Mouse (Mus musculus): ENCODE results near the gene Phgr1.

The Phgr1 gene

GRCm38 (mm10) chr2:118772158-118772874 lies at the start of gene Phgr1:
Phgr1 (plus strand) TSS chr2:118772769.
- in situ Hi-C loops (cut with MboI; ENCODE audit: unreplicated experiment in 2 of 2), result loop anchor here in 1 of 2 experiments (25.0 kb wide), 1 partner anchor 1235 kb away; no protein-coding TSS in a partner anchor

DNA sequence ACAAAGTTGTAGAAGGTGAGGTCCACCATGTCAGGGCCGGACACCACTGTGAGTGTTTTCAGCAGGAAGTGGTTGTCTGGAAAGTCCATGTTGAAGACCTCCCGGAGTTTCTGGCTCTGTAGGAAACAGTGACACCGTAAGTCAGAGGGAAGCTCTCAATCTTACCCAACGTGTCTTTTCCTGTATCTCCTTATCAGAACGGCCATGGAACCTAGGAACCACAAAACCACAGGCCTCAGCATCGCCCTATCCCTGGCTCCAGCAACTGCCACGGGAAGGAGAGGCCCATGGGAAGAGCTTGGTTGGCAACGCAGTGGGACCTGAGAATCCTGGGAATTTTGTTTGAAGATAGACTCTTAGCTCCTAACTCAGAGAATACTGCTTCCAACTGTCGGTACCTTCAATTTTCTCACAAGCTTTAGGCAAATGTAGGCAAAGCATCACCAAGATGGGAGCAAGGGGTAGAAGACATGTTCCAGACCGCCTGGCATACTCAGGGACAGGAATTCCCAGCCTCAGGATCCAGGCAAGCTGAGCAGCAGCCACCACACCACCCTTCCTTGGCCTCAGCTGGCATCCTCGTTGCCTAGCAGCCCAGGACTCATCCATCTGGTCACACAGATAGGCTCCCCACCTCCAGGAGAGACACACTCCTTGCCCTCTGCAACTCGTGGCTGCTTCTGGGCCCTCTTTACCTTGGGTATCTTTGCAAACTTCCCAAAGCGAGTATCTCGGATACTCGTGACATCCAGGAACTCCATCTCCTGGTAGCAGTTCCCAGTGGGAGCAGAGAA lies 48.7 kb upstream of the Phgr1 start:
- in situ Hi-C loops (cut with MboI; ENCODE audit: unreplicated experiment in 2 of 2), result loop anchor here in 1 of 2 experiments (10.0 kb wide), 1 partner anchor 239 kb away; no protein-coding TSS in a partner anchor

GRCm38 (mm10) chr2:118725511-118725910 lies 47.1 kb upstream of the Phgr1 start:
- in situ Hi-C loops (cut with MboI; ENCODE audit: unreplicated experiment in 2 of 2), result loop anchor here (10.0 to 25.0 kb wide), 2 partner anchors 241 to 1588 kb away; no protein-coding TSS in a partner anchor

DNA sequence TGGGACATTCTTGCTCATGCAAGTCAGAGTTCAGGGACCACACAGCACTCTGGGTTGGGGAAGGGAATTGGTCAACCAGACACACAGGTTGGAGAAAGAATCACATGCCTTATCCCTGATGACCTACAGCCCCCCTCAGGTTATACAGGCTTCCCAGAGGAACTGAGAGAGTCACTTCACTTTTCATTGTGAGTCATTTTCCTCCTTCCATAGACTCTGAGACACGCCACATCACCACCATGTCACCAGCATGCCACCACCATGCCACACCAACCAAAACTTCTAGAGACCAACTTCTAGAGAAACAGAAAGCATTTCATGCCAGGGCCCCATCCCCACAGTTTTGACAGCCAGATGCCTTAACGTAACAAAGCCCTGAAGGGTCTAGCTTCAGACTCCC lies 45.7 kb upstream of the Phgr1 start:
- in situ Hi-C loops (cut with MboI; ENCODE audit: unreplicated experiment in 2 of 2), result loop anchor here (10.0 to 25.0 kb wide), 2 partner anchors 242 to 1590 kb away; no protein-coding TSS in a partner anchor

DNA sequence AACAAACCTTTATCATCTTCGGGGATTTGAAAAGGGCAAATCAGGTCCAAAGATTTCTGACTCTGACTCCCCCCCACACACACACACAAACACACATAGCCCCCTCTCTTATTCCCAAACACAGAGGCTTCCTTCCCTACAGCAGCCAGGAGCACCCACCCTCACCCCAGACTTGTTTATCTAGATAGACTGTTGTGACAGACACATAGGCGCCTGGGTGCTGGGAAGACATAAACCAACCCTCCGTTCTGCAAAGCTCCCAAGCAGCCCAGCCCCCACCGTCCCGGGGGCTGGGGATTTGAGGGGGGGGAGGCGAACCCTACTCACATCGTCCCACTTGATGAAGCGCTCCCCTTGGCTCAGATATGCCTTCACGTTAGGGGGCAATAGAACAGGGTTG lies 44.7 kb upstream of the Phgr1 start:
- in situ Hi-C loops (cut with MboI; ENCODE audit: unreplicated experiment in 2 of 2), result loop anchor here (10.0 to 25.0 kb wide), 2 partner anchors 243 to 1591 kb away; no protein-coding TSS in a partner anchor

DNA sequence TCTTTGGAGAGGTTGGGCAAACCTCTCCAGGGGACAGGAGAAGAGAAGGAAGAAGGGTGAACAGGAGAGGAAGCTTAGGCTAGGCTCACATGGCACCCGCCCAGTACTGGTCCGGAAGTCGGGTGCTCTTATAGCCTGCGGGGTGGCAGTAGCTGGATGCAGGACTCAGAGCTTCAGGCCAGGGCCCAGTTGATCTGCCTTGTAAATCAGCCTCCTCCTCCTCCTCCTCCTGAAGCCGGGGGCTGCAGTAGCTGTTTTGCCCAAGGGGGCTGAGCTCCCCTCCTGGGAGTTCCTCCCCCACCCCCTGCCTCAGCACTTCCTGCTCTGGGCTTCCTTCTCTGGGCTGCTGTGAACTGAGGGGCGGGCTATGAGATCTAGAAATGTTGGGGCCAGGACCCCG lies 44.2 kb upstream of the Phgr1 start, which contains the start of gene Plcb2:
TSS of gene Plcb2 (minus strand) at position 102 of the 400 bp plus-strand sequence.
- in situ Hi-C loops (cut with MboI; ENCODE audit: unreplicated experiment in 2 of 2), result loop anchor here (10.0 to 25.0 kb wide), 2 partner anchors 244 to 1591 kb away; no protein-coding TSS in a partner anchor

GRCm38 (mm10) chr2:118729194-118729593 lies 43.4 kb upstream of the Phgr1 start:
- in situ Hi-C loops (cut with MboI; ENCODE audit: unreplicated experiment in 2 of 2), result loop anchor here (10.0 to 25.0 kb wide), 2 partner anchors 244 to 1592 kb away; no protein-coding TSS in a partner anchor

DNA sequence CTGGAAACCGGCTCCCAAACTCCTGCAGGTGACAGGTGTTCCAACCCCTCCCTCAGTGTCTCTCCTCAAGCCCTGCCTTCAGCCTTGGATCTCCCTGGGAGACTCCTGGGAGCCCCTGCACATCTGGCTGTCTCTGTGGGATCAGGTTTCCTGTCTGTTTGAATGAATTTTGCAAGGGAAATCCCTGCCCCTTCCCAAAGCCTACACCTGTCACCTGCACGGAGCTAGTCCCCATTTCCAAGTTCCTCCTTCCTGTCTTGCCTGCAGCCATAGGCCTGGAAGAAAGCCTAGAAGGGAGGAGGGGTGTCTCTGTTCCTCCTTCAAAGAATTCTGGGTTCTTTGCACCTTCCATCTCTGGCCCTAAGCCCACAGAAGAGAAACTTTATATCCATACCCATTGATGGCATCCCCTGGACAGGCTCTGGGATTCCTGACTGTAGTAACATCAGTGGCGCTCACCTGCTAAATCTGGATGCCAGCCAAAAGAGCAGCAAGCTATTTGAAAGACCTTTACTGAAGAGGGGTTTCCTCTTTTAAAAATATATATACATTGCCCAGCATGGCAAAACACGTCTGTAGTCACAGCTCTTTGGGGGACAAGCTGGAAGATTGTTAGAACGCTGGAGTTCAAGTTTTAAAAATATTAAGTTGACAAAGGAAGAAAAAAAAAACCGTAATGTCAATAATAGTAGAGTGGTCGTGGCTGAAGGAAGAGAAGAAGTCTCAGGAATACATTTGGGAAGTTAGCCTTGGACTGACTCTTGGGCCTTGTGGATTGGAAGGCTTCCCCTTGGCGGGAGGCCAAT lies 42.5 kb upstream of the Phgr1 start:
- in situ Hi-C loops (cut with MboI; ENCODE audit: unreplicated experiment in 2 of 2), result loop anchor here (10.0 to 25.0 kb wide), 2 partner anchors 245 to 1593 kb away; no protein-coding TSS in a partner anchor

- in situ Hi-C loops (cut with MboI; ENCODE audit: unreplicated experiment in 2 of 2), result loop anchor here in 1 of 2 experiments (25.0 kb wide), 1 partner anchor 1593 kb away; no protein-coding TSS in a partner anchor
Measured at GRCm38 (mm10) chr2:118730622-118730915, 42.0 kb upstream of the Phgr1 start.

DNA sequence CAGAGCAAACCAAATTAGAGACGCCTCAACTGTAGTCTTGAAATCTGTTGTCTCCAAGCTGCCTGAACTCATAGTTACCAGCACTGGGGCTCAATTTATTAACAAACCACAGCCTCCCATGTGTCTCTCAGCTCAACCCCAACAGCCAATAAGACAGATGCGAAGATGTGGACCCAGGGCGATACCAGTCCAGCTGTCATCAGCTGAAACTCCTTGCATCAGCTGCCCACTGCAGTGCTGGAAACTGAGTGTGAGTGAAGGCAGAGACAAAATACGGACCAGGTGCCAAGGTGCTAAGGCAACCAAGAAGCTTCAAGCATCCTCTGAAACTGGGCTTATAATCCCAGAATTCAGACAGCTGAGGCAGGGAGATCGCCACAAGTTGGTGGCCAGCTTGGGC lies 40.6 kb upstream of the Phgr1 start:
- in situ Hi-C loops (cut with MboI; ENCODE audit: unreplicated experiment in 2 of 2), result loop anchor here in 1 of 2 experiments (25.0 kb wide), 1 partner anchor 1595 kb away; no protein-coding TSS in a partner anchor

GRCm38 (mm10) chr2:118733341-118733740 lies 39.2 kb upstream of the Phgr1 start:
- in situ Hi-C loops (cut with MboI; ENCODE audit: unreplicated experiment in 2 of 2), result loop anchor here in 1 of 2 experiments (25.0 kb wide), 1 partner anchor 1596 kb away; no protein-coding TSS in a partner anchor

- in situ Hi-C loops (cut with MboI; ENCODE audit: unreplicated experiment in 2 of 2), result loop anchor here (10.0 to 25.0 kb wide), 2 partner anchors 476 to 1603 kb away; no protein-coding TSS in a partner anchor
Measured at GRCm38 (mm10) chr2:118740341-118740740, 32.2 kb upstream of the Phgr1 start.

- in situ Hi-C loops (cut with MboI; ENCODE audit: unreplicated experiment in 2 of 2), result loop anchor here (10.0 to 25.0 kb wide), 2 partner anchors 476 to 1604 kb away; no protein-coding TSS in a partner anchor
Measured at GRCm38 (mm10) chr2:118741183-118741582, 31.4 kb upstream of the Phgr1 start.

GRCm38 (mm10) chr2:118743261-118743943 lies 29.2 kb upstream of the Phgr1 start:
- in situ Hi-C loops (cut with MboI; ENCODE audit: unreplicated experiment in 2 of 2), result loop anchor here (10.0 to 25.0 kb wide), 2 partner anchors 479 to 1606 kb away; no protein-coding TSS in a partner anchor

DNA sequence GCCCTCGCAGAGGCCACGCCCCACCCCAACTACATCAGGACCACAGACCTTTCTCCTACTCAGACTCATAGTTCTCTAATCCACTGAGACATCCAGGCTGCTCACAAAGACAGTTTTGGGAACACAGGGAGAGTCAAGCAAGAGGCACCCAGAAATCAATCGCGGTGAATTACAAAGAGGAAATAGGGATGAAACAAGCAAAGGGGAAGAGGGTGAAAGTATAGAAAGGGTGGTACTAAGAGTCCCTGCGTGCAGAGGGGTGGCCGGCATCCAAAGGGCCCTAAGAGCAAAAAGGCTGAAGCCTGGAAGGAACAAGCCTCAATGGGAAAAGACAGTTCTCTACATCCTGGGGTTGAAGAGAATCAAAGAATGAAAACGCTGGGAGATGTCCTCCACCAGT lies 27.9 kb upstream of the Phgr1 start:
- in situ Hi-C loops (cut with MboI; ENCODE audit: unreplicated experiment in 2 of 2), result loop anchor here (5.0 to 25.0 kb wide), 5 partner anchors 42 to 1607 kb away; partner anchors contain the start of gene Ankrd63 (in 1 of the 2)

DNA sequence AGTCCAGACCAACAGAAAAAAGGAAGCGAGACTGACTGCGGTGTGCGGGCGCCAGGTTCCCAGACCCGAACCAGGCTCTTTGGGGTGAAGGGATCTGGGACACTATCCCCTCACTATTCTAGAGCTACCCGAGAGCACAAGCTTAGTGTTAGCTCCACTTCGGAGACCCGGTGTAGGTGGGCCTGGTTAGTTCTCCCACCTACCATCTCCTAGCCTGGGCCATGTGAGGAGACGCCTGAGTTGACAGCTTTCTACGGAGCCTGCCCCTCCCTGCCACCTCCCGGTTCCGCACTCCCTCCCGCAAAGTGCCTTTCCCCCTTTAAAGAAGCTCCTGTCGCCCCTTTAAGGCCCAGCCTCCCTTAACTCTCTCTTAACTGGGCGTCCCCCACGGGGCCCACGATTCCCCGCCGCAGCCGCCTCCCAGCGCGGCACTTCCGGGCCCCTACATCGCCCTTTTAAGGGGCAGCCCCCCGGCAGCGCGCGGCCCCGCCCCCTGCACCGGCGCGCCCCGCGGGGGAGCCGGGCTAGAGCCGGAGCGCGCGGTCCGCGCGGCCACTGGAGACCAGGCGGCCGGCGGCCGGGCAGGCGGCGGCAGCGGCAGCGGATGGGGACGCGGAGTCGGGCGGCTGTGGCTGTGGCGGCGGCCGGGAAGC lies 27.2 kb upstream of the Phgr1 start, which contains the start of gene Inafm2:
TSS of gene Inafm2 (plus strand) at position 527 of the 653 bp plus-strand sequence.
- in situ Hi-C loops (cut with MboI; ENCODE audit: unreplicated experiment in 2 of 2), result loop anchor here (5.0 to 25.0 kb wide), 5 partner anchors 43 to 1608 kb away; partner anchors contain the start of gene Ankrd63 (in 1 of the 2)

DNA sequence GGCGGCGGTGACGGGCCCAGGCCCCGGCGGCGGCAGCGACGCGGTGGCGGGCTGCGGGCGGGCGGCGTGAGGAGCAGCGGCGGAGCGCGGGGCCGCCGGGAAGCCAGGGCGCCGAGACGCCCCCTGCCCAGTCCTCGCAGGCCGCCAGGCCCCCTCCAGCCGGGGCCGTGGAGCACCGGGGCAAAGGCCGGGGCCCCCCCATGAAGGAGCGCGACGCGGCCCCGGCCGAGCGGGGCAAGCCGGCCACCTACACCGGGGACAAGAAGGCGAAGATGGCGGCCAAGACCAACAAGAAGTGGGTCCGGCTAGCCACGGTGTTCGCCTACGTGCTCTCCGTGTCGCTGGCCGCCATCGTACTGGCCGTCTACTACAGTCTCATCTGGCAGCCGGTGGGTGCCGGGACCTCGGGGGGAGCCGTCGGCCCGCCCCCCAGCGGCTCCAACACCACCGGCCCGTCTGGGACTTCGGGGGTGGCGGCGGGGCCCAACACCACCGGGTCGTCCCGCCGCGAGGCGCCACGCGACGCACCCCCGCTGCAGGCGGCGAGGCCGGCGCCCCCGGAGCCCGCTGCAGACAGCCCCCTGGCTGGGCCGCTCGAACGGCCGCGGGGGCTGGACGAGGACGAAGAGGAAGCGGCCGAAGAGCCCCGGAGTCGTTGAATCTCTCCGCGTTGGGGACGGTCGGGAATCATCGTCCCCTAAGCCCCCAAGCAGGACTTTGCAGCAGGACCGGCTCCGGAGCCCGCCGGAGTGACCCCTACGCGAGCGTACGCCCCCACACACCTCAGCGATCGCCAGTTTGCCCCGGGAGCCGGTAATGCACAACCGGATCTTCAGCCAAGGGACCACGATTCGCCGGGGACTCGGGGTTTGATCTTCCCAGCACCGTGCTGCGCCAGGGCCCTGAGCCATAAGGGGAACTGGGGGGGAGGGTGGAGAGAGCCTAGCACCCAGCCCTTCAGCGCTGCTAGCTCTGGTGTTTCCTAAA lies 26.4 kb upstream of the Phgr1 start:
- in situ Hi-C loops (cut with MboI; ENCODE audit: unreplicated experiment in 2 of 2), result loop anchor here (5.0 to 25.0 kb wide), 5 partner anchors 44 to 1609 kb away; partner anchors contain the start of gene Ankrd63 (in 1 of the 2)
